Mouse (Mus musculus) olfactory bulb, adult 2 months (tissue): ENCODE measurements around the gene Cer1.

ENCODE experiments used
- CTCF ChIP-seq: fragments of 200-500 bp; IDR thresholded peaks from 2 replicates; pipeline ENCODE4 v1.5.1; 2012; ENCODE audit warnings: low read depth, mild to moderate bottlenecking, low read length, moderate library complexity; ENCODE audit not compliant: insufficient read depth
- POLR2A ChIP-seq: fragments of 200-500 bp; IDR thresholded peaks from 2 replicates; pipeline ENCODE4 v1.6.1; 2012; ENCODE audit warnings: mild to moderate bottlenecking, low read depth, low read length, moderate library complexity; ENCODE audit not compliant: insufficient read depth

DNA sequence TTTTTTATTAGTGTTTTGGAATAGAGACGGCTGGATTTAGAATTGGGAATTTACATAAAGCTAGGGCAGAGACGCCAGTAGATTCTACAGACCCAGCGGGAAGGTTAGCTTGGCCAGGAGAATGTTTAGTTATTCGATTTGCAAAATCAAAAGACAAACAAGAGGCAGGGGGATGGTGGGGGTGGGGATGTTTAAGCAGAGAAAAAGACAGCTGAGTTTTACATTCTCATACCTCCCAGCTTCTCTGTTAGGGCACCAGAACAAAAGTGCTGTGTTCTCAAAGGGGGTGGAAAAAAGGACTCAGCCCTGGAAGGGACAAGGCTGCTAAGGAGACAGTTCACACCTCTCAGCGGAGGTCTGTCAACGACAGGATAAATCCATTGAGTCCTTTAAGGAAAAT, 12.8 kb downstream of the Cer1 start:
- no peak for TF ChIP-seq POLR2A
- no peak for TF ChIP-seq CTCF
